Mouse (Mus musculus) olfactory bulb, adult 2 months (tissue): Measurements from ENCODE around the gene Cnnm3.

Experiments
- CTCF ChIP-seq: fragments of 200-500 bp; IDR thresholded peaks from 2 replicates; pipeline ENCODE4 v1.5.1; 2012; ENCODE audit warnings: low read depth, mild to moderate bottlenecking, low read length, moderate library complexity; ENCODE audit not compliant: insufficient read depth
- POLR2A ChIP-seq: fragments of 200-500 bp; IDR thresholded peaks from 2 replicates; pipeline ENCODE4 v1.6.1; 2012; ENCODE audit warnings: mild to moderate bottlenecking, low read depth, low read length, moderate library complexity; ENCODE audit not compliant: insufficient read depth

- no peak for TF ChIP-seq POLR2A
- no peak for TF ChIP-seq CTCF
Observed at GRCm38 (mm10) chr1:36523332-36524013, 11.8 kb downstream of the Cnnm3 start.
